Mouse (Mus musculus): ENCODE data around the gene Cideb. TPM values are rescaled to one million over a fixed set of nuclear protein-coding genes. Genes with fewer than 3 reads are reported as not detected.

Gene Cideb
- polyA plus RNA-seq, 1 experiment from 2014 or later, result 1.6 TPM

Other genes with a start within 250 kb of the Cideb start
- 0.12 and 0.36 TPM in 2 replicates for gene Cpne6, start 248.0 kb downstream of the Cideb start, polyA plus RNA-seq (2014; fragmentation: Nextera tagmentation; extraction: Ambion mirVana)
- gene Nrl, start 233.5 kb downstream of the Cideb start, polyA plus RNA-seq (2014; fragmentation: Nextera tagmentation; extraction: Ambion mirVana), result not detected in 2 replicates
- 35.1 TPM in 2 replicates for gene Pck2, start 218.2 kb downstream of the Cideb start, polyA plus RNA-seq (2014; fragmentation: Nextera tagmentation; extraction: Ambion mirVana)
- gene Dcaf11, start 198.5 kb downstream of the Cideb start, polyA plus RNA-seq (2014; fragmentation: Nextera tagmentation; extraction: Ambion mirVana), result 68.1 and 74.1 TPM in 2 replicates
- not detected in 2 replicates for gene A730061H03Rik, start 198.1 kb downstream of the Cideb start, polyA plus RNA-seq (2014; fragmentation: Nextera tagmentation; extraction: Ambion mirVana)
- 97.6 and 102 TPM in 2 replicates for gene Fitm1, start 182.8 kb downstream of the Cideb start, polyA plus RNA-seq (2014; fragmentation: Nextera tagmentation; extraction: Ambion mirVana)
- gene Psme1, start 180.3 kb downstream of the Cideb start, polyA plus RNA-seq (2014; fragmentation: Nextera tagmentation; extraction: Ambion mirVana), result 224 and 250 TPM in 2 replicates
- gene Emc9, start 173.2 kb downstream of the Cideb start, polyA plus RNA-seq (2014; fragmentation: Nextera tagmentation; extraction: Ambion mirVana), result 22.6 and 22.7 TPM in 2 replicates
- 225 and 229 TPM in 2 replicates for gene Psme2, start 167.3 kb downstream of the Cideb start, polyA plus RNA-seq (2014; fragmentation: Nextera tagmentation; extraction: Ambion mirVana)
- gene Rnf31, start 166.8 kb downstream of the Cideb start, polyA plus RNA-seq (2014; fragmentation: Nextera tagmentation; extraction: Ambion mirVana), result 12.7 and 13.1 TPM in 2 replicates
- 9.8 and 10.1 TPM in 2 replicates for gene Irf9, start 154.9 kb downstream of the Cideb start, polyA plus RNA-seq (2014; fragmentation: Nextera tagmentation; extraction: Ambion mirVana)
- gene Rec8, start 140.4 kb downstream of the Cideb start, polyA plus RNA-seq (2014; fragmentation: Nextera tagmentation; extraction: Ambion mirVana), result 7.1 and 10.2 TPM in 2 replicates
- 65.7 and 68.4 TPM in 2 replicates for gene Ipo4, start 122.5 kb downstream of the Cideb start, polyA plus RNA-seq (2014; fragmentation: Nextera tagmentation; extraction: Ambion mirVana)
- 1.8 and 2.5 TPM in 2 replicates for gene Gm49378, start 120.6 kb downstream of the Cideb start, polyA plus RNA-seq (2014; fragmentation: Nextera tagmentation; extraction: Ambion mirVana)
- 86.6 and 90.0 TPM in 2 replicates for gene Tm9sf1, start 114.7 kb downstream of the Cideb start, polyA plus RNA-seq (2014; fragmentation: Nextera tagmentation; extraction: Ambion mirVana)
- 0.35 and 0.46 TPM in 2 replicates for gene Tssk4, start 108.3 kb downstream of the Cideb start, polyA plus RNA-seq (2014; fragmentation: Nextera tagmentation; extraction: Ambion mirVana)
- gene Mdp1, start 98.0 kb downstream of the Cideb start, polyA plus RNA-seq (2014; fragmentation: Nextera tagmentation; extraction: Ambion mirVana), result 99.2 and 100 TPM in 2 replicates
- 40.6 and 40.9 TPM in 2 replicates for gene Gmpr2, start 86.5 kb downstream of the Cideb start, polyA plus RNA-seq (2014; fragmentation: Nextera tagmentation; extraction: Ambion mirVana)
- gene Nedd8, start 86.3 kb downstream of the Cideb start, polyA plus RNA-seq (2014; fragmentation: Nextera tagmentation; extraction: Ambion mirVana), result 511 and 563 TPM in 2 replicates
- 28.7 and 31.6 TPM in 2 replicates for gene Tinf2, start 76.6 kb downstream of the Cideb start, polyA plus RNA-seq (2014; fragmentation: Nextera tagmentation; extraction: Ambion mirVana)
- 0.13 and 0.14 TPM in 2 replicates for gene Tgm1, start 44.5 kb downstream of the Cideb start, polyA plus RNA-seq (2014; fragmentation: Nextera tagmentation; extraction: Ambion mirVana)
- gene Rabggta, start 36.2 kb downstream of the Cideb start, polyA plus RNA-seq (2014; fragmentation: Nextera tagmentation; extraction: Ambion mirVana), result 20.1 and 20.5 TPM in 2 replicates
- gene Dhrs1, start 12.8 kb downstream of the Cideb start, polyA plus RNA-seq (2014; fragmentation: Nextera tagmentation; extraction: Ambion mirVana), result 59.8 and 70.6 TPM in 2 replicates
- gene Nop9, start 12.8 kb downstream of the Cideb start, polyA plus RNA-seq (2014; fragmentation: Nextera tagmentation; extraction: Ambion mirVana), result 21.3 and 25.2 TPM in 2 replicates
- gene Ltb4r2, start 3.0 kb upstream of the Cideb start, polyA plus RNA-seq (2014; fragmentation: Nextera tagmentation; extraction: Ambion mirVana), result 0.24 and 0.27 TPM in 2 replicates
- 0.28 and 0.62 TPM in 2 replicates for gene Ltb4r1, start 7.5 kb upstream of the Cideb start, polyA plus RNA-seq (2014; fragmentation: Nextera tagmentation; extraction: Ambion mirVana)
- gene Adcy4, start 25.6 kb upstream of the Cideb start, polyA plus RNA-seq (2014; fragmentation: Nextera tagmentation; extraction: Ambion mirVana), result 14.8 and 17.7 TPM in 2 replicates
- gene Ripk3, start 30.4 kb upstream of the Cideb start, polyA plus RNA-seq (2014; fragmentation: Nextera tagmentation; extraction: Ambion mirVana), result 13.6 and 16.1 TPM in 2 replicates
- 7.6 and 11.0 TPM in 2 replicates for gene Nfatc4, start 64.7 kb upstream of the Cideb start, polyA plus RNA-seq (2014; fragmentation: Nextera tagmentation; extraction: Ambion mirVana)
- gene Nynrin, start 95.6 kb upstream of the Cideb start, polyA plus RNA-seq (2014; fragmentation: Nextera tagmentation; extraction: Ambion mirVana), result 11.0 and 12.4 TPM in 2 replicates
- 0.24 and 0.61 TPM in 2 replicates for gene Cbln3, start 125.9 kb upstream of the Cideb start, polyA plus RNA-seq (2014; fragmentation: Nextera tagmentation; extraction: Ambion mirVana)
- gene Khnyn, start 126.5 kb upstream of the Cideb start, polyA plus RNA-seq (2014; fragmentation: Nextera tagmentation; extraction: Ambion mirVana), result 5.7 and 6.1 TPM in 2 replicates
- gene Sdr39u1, start 141.8 kb upstream of the Cideb start, polyA plus RNA-seq (2014; fragmentation: Nextera tagmentation; extraction: Ambion mirVana), result 51.6 and 52.1 TPM in 2 replicates
- 2.6 and 3.5 TPM in 2 replicates for gene Cma1, start 186.2 kb upstream of the Cideb start, polyA plus RNA-seq (2014; fragmentation: Nextera tagmentation; extraction: Ambion mirVana)
- not detected in 2 replicates for gene Cma2, start 192.5 kb upstream of the Cideb start, polyA plus RNA-seq (2014; fragmentation: Nextera tagmentation; extraction: Ambion mirVana)